Mouse (Mus musculus) left cerebral cortex, adult 18-20 months (tissue): Measurements from ENCODE around the gene Txndc8. TPM values are rescaled to one million over a fixed set of nuclear protein-coding genes. Genes with fewer than 3 reads are reported as not detected.

Experiments used
- DNase-seq, 2 experiments: peaks; one replicate each; pipeline ENCODE4 v3.0.0; 2021 to 2022; ENCODE audit warnings: low spot score in 2 of 2, mixed read lengths in 1 of 2
- long read RNA-seq, 2 experiments: library from polyadenylated mRNA; stranded (forward); transcript quantifications; one replicate each; pipeline ENCODE4 v2.0.0; 2021
- total RNA-seq, 2 experiments: library from RNA; stranded (reverse); gene quantifications; 2 replicates each; pipeline ENCODE4 v1.2.3; 2021

The Txndc8 gene
- not detected for total RNA-seq
- long read RNA-seq, experiment 1: 0 reads
- long read RNA-seq, experiment 2: 0 reads

- DNase-seq: no peak
Measured at GRCm38 (mm10) chr4:58009024-58009423, at the start of gene Txndc8. TSS of gene Txndc8 (minus strand) at chr4:58009124.

GRCm38 (mm10) chr4:58055653-58056052 lies 46.7 kb upstream of the Txndc8 start:
- no peak for DNase-seq

GRCm38 (mm10) chr4:58054441-58054840 lies 45.5 kb upstream of the Txndc8 start:
- DNase-seq: no peak

- DNase-seq: no peak
Measured at GRCm38 (mm10) chr4:58050746-58051145, 41.8 kb upstream of the Txndc8 start.

GRCm38 (mm10) chr4:58050276-58050675 lies 41.4 kb upstream of the Txndc8 start:
- no peak for DNase-seq

GRCm38 (mm10) chr4:58044833-58045232 lies 35.9 kb upstream of the Txndc8 start:
- no peak for DNase-seq

- DNase-seq: no peak
Measured at GRCm38 (mm10) chr4:58044356-58044755, 35.4 kb upstream of the Txndc8 start.

- no peak for DNase-seq
Measured at GRCm38 (mm10) chr4:58040093-58040492, 31.2 kb upstream of the Txndc8 start.

- DNase-seq: no peak
Measured at GRCm38 (mm10) chr4:58037096-58037705, 28.3 kb upstream of the Txndc8 start.

GRCm38 (mm10) chr4:58034663-58035062 lies 25.7 kb upstream of the Txndc8 start:
- DNase-seq: no peak

- DNase-seq: peak; percentile 1 to 3
Measured at GRCm38 (mm10) chr4:58032714-58033113, 23.8 kb upstream of the Txndc8 start.

- no peak for DNase-seq
Measured at GRCm38 (mm10) chr4:58003501-58003900, 5.4 kb downstream of the Txndc8 start.

- no peak for DNase-seq
Measured at GRCm38 (mm10) chr4:57991425-57991824, 17.5 kb downstream of the Txndc8 start.

- DNase-seq: no peak
Measured at GRCm38 (mm10) chr4:57974400-57975117, 34.4 kb downstream of the Txndc8 start.

- no peak for DNase-seq
Measured at GRCm38 (mm10) chr4:57973592-57974268, 35.2 kb downstream of the Txndc8 start.

GRCm38 (mm10) chr4:57970285-57970684 lies 38.6 kb downstream of the Txndc8 start:
- DNase-seq: no peak

GRCm38 (mm10) chr4:57967195-57967594 lies 41.7 kb downstream of the Txndc8 start:
- no peak for DNase-seq

- DNase-seq: no peak
Measured at GRCm38 (mm10) chr4:57965516-57965915, 43.4 kb downstream of the Txndc8 start.

- no peak for DNase-seq
Measured at GRCm38 (mm10) chr4:57964143-57964542, 44.8 kb downstream of the Txndc8 start.

- DNase-seq: no peak
Measured at GRCm38 (mm10) chr4:57959056-57959455, 49.9 kb downstream of the Txndc8 start.

- DNase-seq: no peak
Measured at GRCm38 (mm10) chr4:57958098-57958497, 50.8 kb downstream of the Txndc8 start.
